Mouse (Mus musculus): Measurements from ENCODE around the gene Masp1. TPM values are rescaled to one million over a fixed set of nuclear protein-coding genes. Genes with fewer than 3 reads are reported as not detected.

The Masp1 gene
- polyA plus RNA-seq, 1 experiment = 0.80 TPM

DNA sequence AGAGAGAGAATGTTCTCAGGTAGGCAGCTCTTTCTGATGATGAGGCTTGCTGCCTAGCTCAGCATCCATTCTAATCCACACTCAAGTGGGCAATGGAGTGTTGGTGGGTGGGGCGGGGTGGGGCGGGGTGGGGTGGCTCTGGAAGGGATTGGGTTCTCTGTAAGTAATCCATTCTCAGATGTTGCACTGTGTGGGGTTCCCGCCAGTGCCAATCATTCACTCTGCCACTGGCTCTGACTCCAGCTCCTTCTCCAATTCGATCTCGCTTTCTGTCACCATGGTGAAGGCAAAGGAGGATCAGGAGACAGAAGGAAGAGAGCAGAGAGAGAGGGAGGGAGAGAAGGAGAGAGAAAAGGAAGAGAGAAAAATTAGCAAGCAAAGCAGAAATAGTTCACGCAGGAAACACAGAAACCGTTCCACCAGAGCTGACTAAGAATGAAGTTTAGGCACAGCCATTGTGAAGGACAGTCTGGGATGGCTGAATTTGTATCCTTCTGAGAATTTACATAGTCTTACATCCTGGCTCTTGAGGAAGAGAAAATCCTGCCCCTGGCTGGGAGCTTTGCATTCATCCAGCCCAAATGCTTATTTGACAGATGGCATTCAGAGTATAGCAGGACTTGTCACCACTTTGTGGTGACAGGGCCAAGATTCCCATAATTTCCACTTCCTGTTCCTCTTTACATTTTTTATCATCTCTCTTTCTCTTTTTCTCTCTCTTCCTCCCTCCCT is 40.6 kb downstream of the Masp1 start:
- no peak overlapping the region for H3K27ac ChIP-seq (ENCODE audit: control insufficient read depth, insufficient read depth, low read length)
- no peaks in the 10 kb centered on the region for H3K27me3 ChIP-seq (ENCODE audit: control insufficient read depth, insufficient read depth, low read length)
- no peak for TF ChIP-seq POLR2A (IDR thresholded peaks at IDR 0.05; ENCODE audit: control insufficient read depth, extremely low read depth, insufficient read depth, low read length, poor library complexity)
- TF ChIP-seq CTCF (IDR thresholded peaks at IDR 0.05; ENCODE audit: borderline replicate concordance, control insufficient read depth, extremely low read depth, insufficient read depth, low read length, poor library complexity) = no peak
- no peak overlapping the region for H3K4me3 ChIP-seq (ENCODE audit: control insufficient read depth, insufficient read depth, low read length)
- H3K4me1 ChIP-seq (replicated peaks; ENCODE audit: control insufficient read depth, insufficient read depth, low read length) = no peaks in the 10 kb centered on the region
- DNase-seq = no peak
- 89% methylated on average over 7 of the region's 7 CpGs for WGBS
- H3K36me3 ChIP-seq (ENCODE audit: control insufficient read depth, insufficient read depth, low read length) = no peaks in the 10 kb centered on the region

- DNase-seq = no peak
- Histone ChIP-seq H3K36me3 (ENCODE audit: control insufficient read depth, insufficient read depth, low read length) (no peaks in the 10 kb centered on the region), H3K4me1 (replicated peaks; ENCODE audit: control insufficient read depth, insufficient read depth, low read length) (no peaks in the 10 kb centered on the region), H3K4me3 (ENCODE audit: control insufficient read depth, insufficient read depth, low read length) (no peak overlapping the region), H3K27ac (ENCODE audit: control insufficient read depth, insufficient read depth, low read length) (no peak overlapping the region), H3K27me3 (ENCODE audit: control insufficient read depth, insufficient read depth, low read length) (no peaks in the 10 kb centered on the region)
- TF ChIP-seq POLR2A (IDR thresholded peaks at IDR 0.05; ENCODE audit: control insufficient read depth, extremely low read depth, insufficient read depth, low read length, poor library complexity) (no peak), CTCF (IDR thresholded peaks at IDR 0.05; ENCODE audit: borderline replicate concordance, control insufficient read depth, extremely low read depth, insufficient read depth, low read length, poor library complexity) (no peak)
Observed at GRCm38 (mm10) chr16:23476598-23476997, 44.0 kb downstream of the Masp1 start.

DNA sequence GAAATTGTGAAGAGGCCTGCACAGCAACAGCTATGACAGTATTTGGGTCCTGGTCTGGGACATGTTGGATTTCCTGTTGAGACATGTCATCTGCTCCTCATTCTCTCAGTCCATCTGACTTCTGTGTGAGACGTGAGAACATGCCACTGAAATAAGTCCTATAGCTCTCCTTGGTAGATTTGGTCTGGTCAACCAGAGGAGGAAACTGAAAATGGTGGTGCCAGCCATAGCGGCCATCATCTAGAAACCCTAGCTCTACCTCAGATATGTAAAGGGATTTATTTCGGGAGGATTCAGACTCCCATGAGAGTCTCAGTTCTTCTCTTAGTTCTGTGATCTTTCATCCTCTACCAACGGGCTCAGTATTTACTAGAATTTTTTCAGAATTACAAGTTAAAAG is 45.0 kb downstream of the Masp1 start:
- 95% methylated on average over 4 of the region's 4 CpGs for WGBS
- DNase-seq = no peak
- Histone ChIP-seq H3K4me3 (ENCODE audit: control insufficient read depth, insufficient read depth, low read length) (no peak overlapping the region), H3K27ac (ENCODE audit: control insufficient read depth, insufficient read depth, low read length) (no peak overlapping the region), H3K27me3 (ENCODE audit: control insufficient read depth, insufficient read depth, low read length) (no peaks in the 10 kb centered on the region), H3K4me1 (replicated peaks; ENCODE audit: control insufficient read depth, insufficient read depth, low read length) (no peaks in the 10 kb centered on the region), H3K36me3 (ENCODE audit: control insufficient read depth, insufficient read depth, low read length) (no peaks in the 10 kb centered on the region)
- TF ChIP-seq POLR2A (IDR thresholded peaks at IDR 0.05; ENCODE audit: control insufficient read depth, extremely low read depth, insufficient read depth, low read length, poor library complexity) (no peak), CTCF (IDR thresholded peaks at IDR 0.05; ENCODE audit: borderline replicate concordance, control insufficient read depth, extremely low read depth, insufficient read depth, low read length, poor library complexity) (no peak)

DNA sequence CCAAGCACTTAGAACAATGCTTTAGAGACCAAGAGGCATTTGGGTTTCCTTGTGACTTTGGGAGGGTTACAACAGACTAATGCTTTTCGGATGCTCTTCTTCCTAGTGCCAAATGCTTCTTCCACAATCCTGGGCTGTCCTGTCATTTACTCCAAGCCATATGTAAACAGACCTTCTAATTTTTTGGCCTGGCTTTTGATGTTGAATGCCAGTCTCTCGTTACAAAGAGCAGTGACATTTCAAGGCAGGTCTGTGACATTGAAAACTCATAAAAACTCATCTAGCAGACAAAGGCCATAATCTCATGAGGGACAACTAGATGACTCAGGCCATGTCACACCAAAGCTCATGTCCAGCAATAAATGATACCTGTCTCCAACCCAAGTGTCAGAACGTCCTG is 48.6 kb downstream of the Masp1 start:
- TF ChIP-seq CTCF (IDR thresholded peaks at IDR 0.05; ENCODE audit: borderline replicate concordance, control insufficient read depth, extremely low read depth, insufficient read depth, low read length, poor library complexity) (no peak), POLR2A (IDR thresholded peaks at IDR 0.05; ENCODE audit: control insufficient read depth, extremely low read depth, insufficient read depth, low read length, poor library complexity) (no peak)
- 72% methylated on average over 3 of the region's 3 CpGs for WGBS
- no peak for DNase-seq
- Histone ChIP-seq H3K27me3 (ENCODE audit: control insufficient read depth, insufficient read depth, low read length) (no peaks in the 10 kb centered on the region), H3K4me3 (ENCODE audit: control insufficient read depth, insufficient read depth, low read length) (no peak overlapping the region), H3K36me3 (ENCODE audit: control insufficient read depth, insufficient read depth, low read length) (no peaks in the 10 kb centered on the region), H3K4me1 (replicated peaks; ENCODE audit: control insufficient read depth, insufficient read depth, low read length) (no peaks in the 10 kb centered on the region), H3K27ac (ENCODE audit: control insufficient read depth, insufficient read depth, low read length) (no peak overlapping the region)

DNA sequence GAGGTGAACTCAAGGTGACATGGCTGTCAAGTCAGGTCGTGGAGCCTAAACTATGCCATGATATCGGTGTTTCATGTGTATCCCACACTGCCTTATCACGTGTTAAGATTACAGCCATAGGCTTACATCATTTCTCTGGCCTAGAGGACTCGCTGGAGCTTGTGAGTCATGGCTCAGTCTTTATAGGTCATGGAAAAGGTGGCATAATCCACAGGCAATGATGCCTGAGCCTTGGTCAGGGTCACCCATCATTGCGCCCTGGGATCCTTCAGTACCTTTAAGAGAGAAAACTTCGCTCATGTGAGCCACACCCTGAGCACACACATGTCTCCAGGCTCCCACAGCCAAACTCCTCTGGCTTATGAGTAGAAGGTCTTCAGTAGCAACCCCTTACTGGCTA is 49.1 kb downstream of the Masp1 start:
- Histone ChIP-seq H3K36me3 (ENCODE audit: control insufficient read depth, insufficient read depth, low read length) (no peaks in the 10 kb centered on the region), H3K4me3 (ENCODE audit: control insufficient read depth, insufficient read depth, low read length) (no peak overlapping the region), H3K4me1 (replicated peaks; ENCODE audit: control insufficient read depth, insufficient read depth, low read length) (no peaks in the 10 kb centered on the region), H3K27ac (ENCODE audit: control insufficient read depth, insufficient read depth, low read length) (no peak overlapping the region), H3K27me3 (ENCODE audit: control insufficient read depth, insufficient read depth, low read length) (no peaks in the 10 kb centered on the region)
- DNase-seq = no peak
- 94% methylated on average over 6 of the region's 6 CpGs for WGBS
- TF ChIP-seq POLR2A (IDR thresholded peaks at IDR 0.05; ENCODE audit: control insufficient read depth, extremely low read depth, insufficient read depth, low read length, poor library complexity) (no peak), CTCF (IDR thresholded peaks at IDR 0.05; ENCODE audit: borderline replicate concordance, control insufficient read depth, extremely low read depth, insufficient read depth, low read length, poor library complexity) (no peak)

GRCm38 (mm10) chr16:23463671-23464347 is 56.8 kb downstream of the Masp1 start:
- Histone ChIP-seq H3K27ac (ENCODE audit: control insufficient read depth, insufficient read depth, low read length) (no peak overlapping the region), H3K36me3 (ENCODE audit: control insufficient read depth, insufficient read depth, low read length) (no peaks in the 10 kb centered on the region), H3K4me3 (ENCODE audit: control insufficient read depth, insufficient read depth, low read length) (no peak overlapping the region), H3K4me1 (replicated peaks; ENCODE audit: control insufficient read depth, insufficient read depth, low read length) (no peaks in the 10 kb centered on the region), H3K27me3 (ENCODE audit: control insufficient read depth, insufficient read depth, low read length) (no peaks in the 10 kb centered on the region)
- no peak for TF ChIP-seq CTCF (IDR thresholded peaks at IDR 0.05; ENCODE audit: borderline replicate concordance, control insufficient read depth, extremely low read depth, insufficient read depth, low read length, poor library complexity)
- TF ChIP-seq POLR2A (IDR thresholded peaks at IDR 0.05; ENCODE audit: control insufficient read depth, extremely low read depth, insufficient read depth, low read length, poor library complexity) = no peak
- 91% methylated on average over 4 of the region's 4 CpGs for WGBS
- no peak for DNase-seq

Measured in thymus, adult 2 months (tissue).